Mouse (Mus musculus) adrenal gland, adult 2 months (tissue): Measurements from ENCODE around the gene Cdkl2. TPM values are rescaled to one million over a fixed set of nuclear protein-coding genes. Genes with fewer than 3 reads are reported as not detected.

Source experiments
- polyA plus RNA-seq: library from polyadenylated mRNA; depleted of rRNA; stranded (reverse); fragments of >200 nt; gene quantifications from 2 replicates; pipeline ENCODE4 v1.2.3, GENCODE M21; 2012; rRNA removed
- total RNA-seq, 2 experiments: library from RNA; stranded (reverse); gene quantifications; 2 replicates each; pipeline ENCODE4 v1.2.3; 2021

Cdkl2 gene
- total and polyA plus RNA-seq, 3 experiments, result 0.62 to 6.9 (median 4.9) TPM

Other genes starting within 250 kb of the Cdkl2 start
- 10 to 100 TPM; 54.2 to 61.2 TPM for gene Rchy1, start 80.8 kb downstream of the Cdkl2 start, total RNA-seq
- gene Rchy1, start 80.8 kb downstream of the Cdkl2 start, polyA plus RNA-seq, result 10.8 and 11.5 TPM in 2 replicates
- gene Odaph, start 56.4 kb downstream of the Cdkl2 start, total RNA-seq, result not detected
- gene Odaph, start 56.4 kb downstream of the Cdkl2 start, polyA plus RNA-seq, result not detected in 2 replicates
- gene G3bp2, start 39.8 kb upstream of the Cdkl2 start, total RNA-seq, result 100 to 1,000 TPM; 142 to 168 TPM
- gene G3bp2, start 39.8 kb upstream of the Cdkl2 start, polyA plus RNA-seq, result 9.7 and 12.5 TPM in 2 replicates
- 100 to 1,000 TPM in 1 of 2 experiments, 10 to 100 TPM in 1; 88.8 to 113 TPM for gene Uso1, start 94.1 kb upstream of the Cdkl2 start, total RNA-seq
- gene Uso1, start 94.1 kb upstream of the Cdkl2 start, polyA plus RNA-seq, result 22.8 and 35.4 TPM in 2 replicates
- not detected for gene U90926, start 171.5 kb upstream of the Cdkl2 start, total RNA-seq
- gene U90926, start 171.5 kb upstream of the Cdkl2 start, polyA plus RNA-seq, result not detected in 2 replicates
- under 1 TPM in 1 of 2 experiments, not detected in 1; 0.12 TPM for gene Ppef2, start 212.4 kb upstream of the Cdkl2 start, total RNA-seq
- gene Ppef2, start 212.4 kb upstream of the Cdkl2 start, polyA plus RNA-seq, result 0.16 and 0.24 TPM in 2 replicates
- gene Naaa, start 234.3 kb upstream of the Cdkl2 start, total RNA-seq, result 10 to 100 TPM; 20.1 to 29.4 TPM
- 33.6 and 42.7 TPM in 2 replicates for gene Naaa, start 234.3 kb upstream of the Cdkl2 start, polyA plus RNA-seq